Mouse (Mus musculus): ENCODE measurements around the gene Psme4.

The Psme4 gene

DNA sequence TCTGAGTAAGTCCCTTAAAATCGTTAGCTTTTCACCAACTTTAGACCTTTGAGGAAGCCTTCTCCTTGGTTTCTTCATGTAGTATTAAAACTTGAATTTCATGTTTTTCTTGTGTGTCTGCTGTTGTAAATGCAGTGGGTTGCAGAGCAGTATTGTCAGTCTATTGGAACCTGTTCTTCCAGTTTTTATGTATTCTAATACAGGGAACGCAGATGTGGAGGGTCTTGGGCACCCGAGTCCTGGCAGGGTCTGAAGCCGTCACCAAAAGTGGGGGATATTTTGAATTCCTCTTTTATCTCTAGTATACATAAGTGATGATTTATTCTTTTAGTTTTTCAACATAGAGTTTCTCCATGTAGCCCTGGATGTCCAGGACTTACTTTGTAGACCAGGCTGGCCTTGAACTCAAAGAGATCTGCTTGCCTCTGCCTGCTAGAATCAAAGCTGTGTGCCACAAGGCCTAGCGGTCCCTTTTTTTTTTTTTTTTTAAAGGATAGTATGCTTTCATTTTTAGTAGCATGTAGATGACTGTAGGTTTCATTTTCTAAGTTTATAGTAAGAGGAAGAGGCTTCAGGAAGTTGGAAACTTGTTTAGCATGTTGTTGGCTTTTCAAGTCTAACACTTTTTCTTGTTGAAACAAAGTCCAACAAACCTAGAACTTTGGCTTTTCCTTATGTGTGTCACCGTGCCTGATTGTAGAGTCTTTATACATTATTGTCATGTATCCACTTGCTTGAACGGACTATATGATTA lies 14.9 kb downstream of the Psme4 start:
- DNase-seq (ENCODE audit: low spot score) = no peak

DNA sequence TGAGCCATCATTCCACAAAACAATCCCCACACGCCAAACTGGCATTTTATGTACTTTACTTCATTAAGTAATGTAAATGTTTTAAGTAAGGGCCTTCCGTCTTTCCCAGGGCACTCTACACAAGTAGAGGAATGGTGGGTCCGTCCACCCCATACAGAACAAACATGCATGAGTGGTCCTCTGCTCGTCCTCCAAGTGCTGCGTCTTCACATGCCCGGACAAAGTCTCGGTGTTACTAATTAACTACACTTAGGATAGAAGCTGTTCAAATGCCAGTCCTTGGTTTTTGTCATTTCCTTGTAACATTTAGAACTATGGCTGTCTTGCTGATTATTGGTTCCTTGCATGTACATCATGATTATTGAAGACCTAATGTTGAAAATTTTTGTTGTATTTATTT lies 21.2 kb downstream of the Psme4 start:
- DNase-seq (ENCODE audit: low spot score) = no peak

DNA sequence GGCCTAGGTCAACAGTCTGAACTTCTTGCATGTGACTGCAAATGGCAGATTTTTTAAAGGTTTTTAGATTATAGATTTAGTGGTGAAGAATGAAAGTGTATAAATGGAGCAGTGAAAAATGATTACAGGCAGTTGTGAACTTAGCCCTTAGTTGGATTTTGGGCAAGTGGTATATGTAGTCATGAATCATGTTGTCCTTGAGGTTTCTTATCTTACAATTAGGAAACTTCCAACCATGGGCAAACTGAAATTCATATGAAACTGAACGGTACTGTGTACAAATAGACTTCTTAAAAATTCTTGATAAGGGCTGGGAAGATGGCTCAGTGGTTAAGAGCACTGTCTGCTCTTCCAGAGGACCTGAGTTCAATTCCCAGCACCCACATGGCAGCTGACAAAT lies 22.2 kb downstream of the Psme4 start:
- DNase-seq (ENCODE audit: low spot score) = no peak

DNA sequence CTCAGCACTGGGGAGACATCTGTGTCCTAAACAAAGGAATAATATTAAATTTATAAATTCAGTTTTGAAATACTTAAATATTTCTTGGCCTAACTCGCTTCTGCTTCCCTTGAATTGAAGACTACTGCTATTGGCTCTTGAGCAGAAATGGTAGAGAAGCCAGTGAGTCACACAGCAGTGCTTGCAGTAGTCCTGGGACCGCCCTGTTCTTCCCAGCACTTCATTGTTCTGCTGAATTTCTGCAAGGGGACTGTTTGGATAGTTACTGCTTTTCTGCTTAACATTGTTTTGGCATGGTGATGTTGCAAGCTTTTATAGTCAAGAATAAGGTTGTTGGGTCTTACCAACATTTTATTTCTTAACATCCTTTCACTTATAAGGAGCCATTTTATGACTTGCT lies 25.7 kb downstream of the Psme4 start:
- no peak for DNase-seq (ENCODE audit: low spot score)

DNA sequence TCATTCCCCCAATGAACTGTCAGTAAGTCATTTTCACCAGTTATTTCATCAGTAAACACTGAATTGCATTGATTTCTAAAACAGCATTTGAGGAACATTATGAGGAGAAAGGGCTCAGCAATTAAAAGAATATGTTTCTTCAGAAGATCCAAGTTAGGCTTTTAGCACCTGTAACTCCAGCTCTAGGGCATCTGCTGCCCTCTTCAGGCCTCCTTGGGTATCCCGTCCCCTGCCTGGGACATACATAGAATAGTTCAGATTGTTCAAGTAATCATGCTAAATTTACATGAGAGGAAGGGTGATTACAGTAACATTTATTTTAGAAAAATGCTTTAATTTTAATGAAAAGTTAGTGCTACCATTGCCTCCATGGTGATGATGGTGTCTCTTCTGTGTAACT lies 28.0 kb downstream of the Psme4 start:
- DNase-seq (ENCODE audit: low spot score) = no peak

DNA sequence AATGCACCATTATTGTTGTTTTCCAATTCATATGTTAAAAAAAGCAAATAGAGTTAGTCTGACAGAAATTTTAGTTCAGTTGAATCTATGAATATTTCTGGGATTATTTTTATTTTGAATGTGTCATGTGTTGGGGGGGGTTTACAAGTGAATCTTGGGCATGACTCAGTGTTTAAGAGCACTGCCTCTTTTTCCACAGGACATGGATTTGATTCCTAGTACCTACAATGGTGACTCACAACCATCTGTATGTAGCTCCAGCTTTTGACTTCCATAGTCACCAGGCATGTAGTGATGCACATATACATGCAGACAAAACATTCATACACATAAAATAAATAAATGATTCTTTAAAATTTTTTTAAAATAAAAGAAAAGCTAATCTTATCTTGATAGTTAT lies 28.6 kb downstream of the Psme4 start:
- no peak for DNase-seq (ENCODE audit: low spot score)

DNA sequence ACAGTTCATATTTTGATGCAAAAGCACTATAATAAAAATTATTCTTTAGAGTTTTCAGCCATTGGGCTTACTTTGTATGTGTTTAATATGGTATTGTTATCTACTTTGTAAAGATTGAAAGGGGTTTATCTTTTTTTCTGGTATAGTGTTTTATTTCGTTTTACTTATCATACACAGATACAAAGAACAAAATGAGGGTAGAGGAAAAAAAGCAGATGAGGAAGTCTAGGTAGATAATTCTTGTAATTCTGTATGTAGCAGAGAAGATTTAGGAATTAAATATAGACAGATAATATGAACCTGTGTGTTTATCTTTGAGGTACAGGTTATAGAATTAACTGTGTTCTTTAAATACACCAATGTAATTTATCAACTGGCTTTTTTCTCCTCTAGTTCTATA lies 30.9 kb downstream of the Psme4 start:
- no peak for DNase-seq (ENCODE audit: low spot score)

DNA sequence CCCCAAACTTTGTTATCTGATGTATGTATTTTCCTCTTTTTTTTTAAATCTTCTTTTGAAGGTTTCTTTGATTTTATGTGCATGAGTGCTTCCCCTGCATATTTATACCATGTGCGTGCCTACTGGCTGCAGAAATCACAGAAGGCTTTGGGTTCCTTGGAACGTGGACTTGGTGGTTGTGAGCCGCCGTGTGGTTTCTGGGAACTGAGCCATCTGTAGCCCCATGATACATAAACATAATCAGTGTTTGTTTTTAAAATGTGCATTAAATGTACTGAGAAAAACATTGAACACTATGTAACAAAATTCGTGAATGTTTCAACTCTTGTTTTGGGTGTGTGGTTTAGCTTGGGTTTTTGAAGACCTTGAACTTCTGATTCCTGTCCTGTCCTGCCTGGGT lies 49.6 kb downstream of the Psme4 start:
- no peak for DNase-seq (ENCODE audit: low spot score)

DNA sequence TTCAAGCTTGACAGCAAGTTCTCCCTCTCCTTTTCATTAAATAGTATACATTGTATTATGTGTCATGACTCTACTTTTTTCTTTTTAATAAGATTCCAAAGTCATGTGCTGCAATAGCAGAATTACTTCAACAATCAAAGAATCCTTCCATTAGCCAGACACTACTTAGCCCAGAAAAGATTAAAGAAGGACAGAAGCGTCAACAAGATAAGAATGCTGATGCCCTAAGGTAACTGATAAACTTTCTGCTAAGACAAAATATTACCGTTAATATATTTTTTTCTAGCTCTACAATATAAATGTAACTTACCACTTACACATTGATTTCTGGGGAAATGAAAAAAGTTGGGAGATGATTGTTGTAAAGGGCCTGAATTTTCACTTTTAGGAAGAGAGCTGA lies 67.3 kb downstream of the Psme4 start:
- no peak for DNase-seq (ENCODE audit: low spot score)

DNA sequence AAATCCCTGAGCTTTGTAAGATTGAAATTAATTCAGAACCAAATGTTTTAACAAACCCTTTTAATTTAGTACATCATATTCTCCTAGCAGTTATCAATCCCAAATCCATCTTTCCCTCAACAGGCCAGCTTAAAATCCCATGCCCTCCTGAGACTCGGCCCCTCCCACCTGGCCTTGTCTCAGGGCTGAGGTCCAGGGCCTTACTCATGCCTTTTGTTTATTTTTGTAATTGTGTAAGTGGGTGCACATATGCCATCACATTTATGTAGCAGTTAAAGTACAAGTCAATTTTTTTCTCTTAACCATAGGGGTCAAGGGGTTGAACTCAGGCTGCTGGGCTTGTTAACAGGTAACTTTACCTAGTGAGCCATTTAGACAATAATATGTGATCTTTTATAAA lies 72.8 kb downstream of the Psme4 start:
- DNase-seq (ENCODE audit: low spot score) = no peak

DNA sequence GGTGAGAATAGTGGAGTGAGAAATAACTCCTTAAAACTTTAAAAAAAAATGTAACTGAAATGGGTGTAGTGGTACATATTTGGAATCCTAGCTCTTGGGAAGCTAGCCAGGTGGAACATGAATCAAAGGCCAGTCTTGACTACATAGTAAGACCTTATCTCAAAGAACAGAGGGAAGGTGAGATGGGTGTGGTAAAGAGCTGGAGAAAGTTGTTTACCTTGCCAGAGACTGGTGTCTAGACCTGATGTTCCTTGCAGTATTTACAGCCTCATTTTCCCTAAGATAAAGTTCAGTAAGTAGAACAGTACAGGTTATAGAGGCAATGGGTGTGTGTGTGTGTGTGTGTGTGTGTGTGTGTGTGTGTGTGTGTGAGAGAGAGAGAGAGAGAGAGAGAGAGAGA lies 100.9 kb downstream of the Psme4 start:
- DNase-seq (ENCODE audit: low spot score) = no peak

DNA sequence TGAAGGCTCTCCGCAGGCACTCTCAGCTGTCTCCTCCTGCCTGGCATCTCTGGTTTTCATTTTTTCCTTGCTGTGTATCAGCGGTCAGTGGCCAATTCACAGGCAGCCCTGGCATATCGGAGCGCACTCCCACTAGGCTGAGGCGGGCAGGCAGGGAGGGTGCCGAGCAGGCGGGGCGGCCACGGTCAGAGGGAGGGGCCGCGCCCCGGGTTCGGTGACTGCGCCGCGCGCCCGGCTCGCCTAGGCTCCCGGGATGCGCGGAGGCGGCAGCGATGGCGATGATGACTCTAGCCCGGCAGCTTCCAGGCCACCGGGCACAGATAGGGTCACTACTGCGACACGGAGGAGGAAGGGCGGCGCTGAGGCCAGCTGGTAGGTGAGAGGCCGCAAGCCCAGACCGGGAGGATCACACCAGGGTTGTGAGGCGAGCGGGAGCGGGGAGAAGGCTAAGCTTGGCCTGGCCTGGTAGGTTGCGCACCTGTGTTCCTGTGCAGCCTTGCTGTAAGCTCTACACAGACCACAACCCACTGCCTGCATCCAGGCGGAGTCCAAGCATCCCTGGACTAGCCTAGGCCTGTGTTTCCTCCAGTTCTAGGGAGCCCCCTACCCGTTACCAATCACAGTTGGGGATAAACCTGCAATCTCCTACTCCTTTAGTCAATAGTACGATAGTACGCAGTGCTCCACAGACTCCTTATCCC lies 113.8 kb downstream of the Psme4 start, which contains the start of the genes Gpr75 and Asb3:
Gpr75 (plus strand) TSS at position 188 of the 701 bp plus-strand sequence.
Asb3 (plus strand) TSS at position 246 of the 701 bp plus-strand sequence.
- peak; percentile 65 for DNase-seq (ENCODE audit: low spot score)

DNA sequence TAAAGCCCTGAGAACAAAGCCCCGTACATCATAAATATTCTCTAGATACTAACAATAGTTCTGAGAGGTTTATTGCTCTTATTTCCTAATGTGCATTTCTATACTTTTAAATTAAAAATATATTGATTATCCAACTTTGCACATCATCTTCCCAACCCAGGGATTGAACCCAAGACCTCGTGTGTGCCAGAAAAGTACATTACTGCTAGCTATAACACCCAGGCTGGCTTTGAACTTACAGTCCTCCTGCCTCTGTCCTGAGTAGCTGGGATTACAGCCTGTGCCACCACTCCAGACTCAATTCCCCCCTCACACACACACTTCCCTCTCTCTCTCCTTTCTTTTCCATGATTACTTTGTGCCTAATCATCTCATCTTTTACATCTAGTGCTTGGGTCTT lies 116.6 kb downstream of the Psme4 start:
- no peak for DNase-seq (ENCODE audit: low spot score)

DNA sequence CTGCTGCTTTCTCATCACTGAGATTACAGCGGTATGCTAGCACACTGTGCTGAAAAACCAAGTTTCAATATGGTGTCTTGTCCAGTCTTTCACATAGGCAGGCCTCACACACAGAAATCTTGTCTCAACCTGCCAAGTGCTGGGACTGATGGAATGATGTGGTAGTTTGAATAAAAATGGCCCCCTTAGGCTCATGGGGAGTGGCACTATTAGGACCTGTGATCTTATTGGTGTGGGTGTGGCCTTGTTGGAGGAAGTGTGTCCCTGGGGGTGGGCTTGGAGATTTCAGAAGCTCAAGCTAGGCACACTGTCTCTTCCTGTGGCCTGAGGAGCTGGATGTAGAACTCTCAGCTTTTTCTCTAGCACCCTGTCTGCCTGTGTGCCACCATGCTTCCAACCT lies 124.7 kb downstream of the Psme4 start:
- DNase-seq (ENCODE audit: low spot score) = no peak

DNA sequence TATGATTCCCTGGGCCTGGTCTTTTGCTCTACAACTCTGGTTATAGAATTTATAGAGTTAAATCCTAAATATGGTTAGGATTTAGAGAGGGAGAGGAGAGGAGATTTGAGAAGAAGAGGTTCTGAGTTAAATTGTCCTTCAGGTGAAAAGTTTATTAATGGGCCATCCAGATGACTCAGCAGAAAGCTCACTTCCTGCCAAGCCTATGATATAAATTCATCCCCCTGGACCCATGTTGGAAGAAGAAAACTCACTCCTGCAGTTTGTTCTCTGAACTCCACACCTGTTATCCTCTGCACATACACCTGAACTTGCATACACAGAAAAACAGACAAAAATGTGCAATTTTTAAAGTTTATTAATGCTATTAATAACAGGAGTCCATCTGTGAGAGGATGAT lies 127.8 kb downstream of the Psme4 start:
- DNase-seq (ENCODE audit: low spot score) = no peak

DNA sequence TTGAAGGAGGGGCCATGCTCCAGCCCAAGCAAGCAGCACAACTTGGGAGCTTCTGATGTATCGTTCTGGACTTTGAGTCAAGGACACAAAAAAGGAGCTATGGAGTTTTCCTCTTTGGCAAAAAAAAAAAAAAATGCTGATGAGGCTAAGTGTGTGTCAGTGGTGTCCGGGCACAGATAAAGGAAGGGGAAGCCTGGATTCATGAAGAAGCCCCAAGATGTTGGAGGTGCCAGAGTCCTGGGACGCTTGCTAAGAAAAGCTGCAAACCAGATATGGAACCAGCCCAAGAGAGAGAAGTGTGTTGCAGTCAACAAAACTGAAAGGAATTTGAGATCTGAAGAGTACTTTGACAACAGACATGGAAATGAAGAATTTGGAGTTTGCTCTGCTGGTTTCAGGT lies 140.8 kb downstream of the Psme4 start:
- no peak for DNase-seq (ENCODE audit: low spot score)

DNA sequence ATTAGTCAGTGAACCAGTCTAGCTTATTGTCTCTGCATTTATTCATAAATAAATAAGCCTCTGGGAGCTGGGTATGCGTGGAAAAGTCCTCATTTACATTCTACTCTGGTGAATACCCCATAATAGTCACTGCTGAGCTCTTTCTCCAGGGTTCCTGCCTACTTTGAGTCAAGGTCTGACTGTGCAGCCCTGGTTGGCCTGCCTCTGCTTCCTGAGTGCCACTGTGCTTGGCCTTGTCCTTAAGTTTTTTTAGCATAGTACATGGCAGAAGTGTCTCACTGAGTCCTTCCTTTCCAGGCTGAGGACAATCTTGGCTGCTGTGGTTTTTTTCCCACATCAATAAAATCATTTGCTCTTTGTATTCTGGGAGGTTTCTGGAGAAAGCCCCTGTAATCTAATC lies 149.1 kb downstream of the Psme4 start:
- DNase-seq (ENCODE audit: low spot score) = no peak

DNA sequence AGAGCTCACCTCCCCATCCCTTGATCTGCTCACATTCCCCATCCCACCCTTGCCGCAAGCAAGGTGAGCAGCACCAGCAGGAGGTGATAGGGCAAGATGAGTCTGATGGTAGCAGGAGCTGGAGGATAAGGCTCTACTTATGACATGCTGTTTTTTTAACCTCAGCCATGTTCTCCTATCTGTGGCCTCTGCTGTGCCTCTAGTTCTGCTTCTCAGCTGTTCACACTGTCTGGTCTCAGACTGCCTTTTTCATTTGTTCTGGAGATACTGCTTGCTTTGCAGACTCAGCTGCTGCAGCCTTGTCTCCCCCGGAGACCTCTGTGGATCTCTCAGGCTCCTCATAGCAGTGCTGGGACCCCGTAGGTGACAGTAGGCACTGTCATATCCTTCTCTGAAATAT lies 151.8 kb downstream of the Psme4 start:
- no peak for DNase-seq (ENCODE audit: low spot score)

DNA sequence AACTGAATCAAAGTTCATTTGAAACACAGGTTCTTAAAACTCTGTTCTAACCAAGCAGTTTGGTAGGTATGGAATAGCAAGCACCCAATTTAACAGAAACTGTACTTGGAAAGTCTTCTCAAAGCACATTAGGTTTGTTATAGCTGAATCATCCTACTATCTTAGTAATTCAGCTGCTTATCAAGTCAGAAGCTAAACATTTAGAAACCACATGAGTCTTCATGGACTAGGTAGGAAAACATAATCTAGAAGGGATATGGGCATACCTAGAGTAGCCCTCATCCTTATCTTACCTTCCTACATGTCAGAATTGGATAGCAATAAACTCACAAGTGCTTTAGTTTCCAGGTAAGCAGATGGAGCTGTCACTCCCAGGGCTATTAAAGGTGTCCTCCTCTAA lies 156.6 kb downstream of the Psme4 start:
- DNase-seq (ENCODE audit: low spot score) = no peak

DNA sequence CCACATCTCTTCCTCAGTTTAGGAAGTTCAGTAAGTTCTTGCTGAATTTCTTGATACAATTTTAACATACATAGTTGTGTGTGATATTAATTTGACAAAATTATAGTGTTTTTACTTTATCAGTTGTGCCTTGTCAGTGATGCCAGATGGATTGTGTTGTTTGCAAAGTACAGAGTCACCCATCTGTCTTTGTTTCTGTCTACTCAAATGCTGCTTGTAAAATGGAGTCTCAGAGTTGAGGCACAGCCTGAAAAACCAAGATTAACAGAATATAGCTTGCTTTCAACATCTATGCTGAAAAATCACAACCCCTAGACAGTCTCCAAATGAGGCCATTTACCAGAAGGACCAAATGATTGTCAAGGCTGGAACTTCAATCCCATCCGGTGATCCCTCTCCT lies 157.0 kb downstream of the Psme4 start:
- DNase-seq (ENCODE audit: low spot score) = peak; percentile 9
